Mouse (Mus musculus) CH12.LX (cell line): ENCODE data around the gene Atg2b. TPM values are rescaled to one million over a fixed set of nuclear protein-coding genes. Genes with fewer than 3 reads are reported as not detected.

Experiments
- polyA plus RNA-seq: library from polyadenylated mRNA; unstranded; fragments of >175 nt; gene quantifications from 2 replicates; pipeline ENCODE4 v1.2.1, GENCODE M21; 2012; ENCODE audit warnings: low read depth; ENCODE audit not compliant: insufficient read length
- total RNA-seq, 2 experiments: library from RNA; depleted of rRNA; stranded (reverse); fragments of 300-350 nt in 1 of 2; fragments of >200 nt in 1 of 2; gene quantifications; 2 replicates each; pipeline ENCODE4 v1.2.3; 2012 to 2014

Atg2b gene
- total and polyA plus RNA-seq, 3 experiments = 26.9 to 28.5 (median 28.4) TPM

Other genes starting within 250 kb of the Atg2b start
- gene D430019H16Rik, start 231.4 kb downstream of the Atg2b start, total RNA-seq (2012; rRNA removed) = 0.34 and 0.42 TPM in 2 replicates
- 0.81 and 0.91 TPM in 2 replicates for gene D430019H16Rik, start 231.4 kb downstream of the Atg2b start, total RNA-seq (2014; rRNA removed)
- gene D430019H16Rik, start 231.4 kb downstream of the Atg2b start, polyA plus RNA-seq = 0.94 and 0.96 TPM in 2 replicates
- not detected in 2 replicates for gene Bdkrb2, start 122.0 kb downstream of the Atg2b start, total RNA-seq (2012; rRNA removed)
- gene Bdkrb2, start 122.0 kb downstream of the Atg2b start, total RNA-seq (2014; rRNA removed) = not detected in 2 replicates
- 0.06 TPM in 1 of 2 replicates, not detected in the other for gene Bdkrb2, start 122.0 kb downstream of the Atg2b start, polyA plus RNA-seq
- gene Bdkrb1, start 82.1 kb downstream of the Atg2b start, total RNA-seq (2012; rRNA removed) = 0.29 and 0.81 TPM in 2 replicates
- gene Bdkrb1, start 82.1 kb downstream of the Atg2b start, total RNA-seq (2014; rRNA removed) = 1.00 and 1.5 TPM in 2 replicates
- gene Bdkrb1, start 82.1 kb downstream of the Atg2b start, polyA plus RNA-seq = 0.87 and 1.0 TPM in 2 replicates
- gene Gskip, start 382 bp downstream of the Atg2b start, total RNA-seq (2012; rRNA removed) = 12.3 and 13.9 TPM in 2 replicates
- gene Gskip, start 382 bp downstream of the Atg2b start, total RNA-seq (2014; rRNA removed) = 21.9 TPM in 2 replicates
- gene Gskip, start 382 bp downstream of the Atg2b start, polyA plus RNA-seq = 13.3 and 15.9 TPM in 2 replicates
- 0.13 and 0.38 TPM in 2 replicates for gene Ak7, start 20.8 kb upstream of the Atg2b start, total RNA-seq (2012; rRNA removed)
- gene Ak7, start 20.8 kb upstream of the Atg2b start, total RNA-seq (2014; rRNA removed) = 0.11 and 0.24 TPM in 2 replicates
- gene Ak7, start 20.8 kb upstream of the Atg2b start, polyA plus RNA-seq = 0.46 and 0.51 TPM in 2 replicates
- 90.1 and 100.0 TPM in 2 replicates for gene Papola, start 99.5 kb upstream of the Atg2b start, total RNA-seq (2012; rRNA removed)
- 111 and 115 TPM in 2 replicates for gene Papola, start 99.5 kb upstream of the Atg2b start, total RNA-seq (2014; rRNA removed)
- 150 TPM in 2 replicates for gene Papola, start 99.5 kb upstream of the Atg2b start, polyA plus RNA-seq